Mouse (Mus musculus): ENCODE results near the gene Hs3st3a1.

- TF ChIP-seq CTCF (IDR thresholded peaks at IDR 0.05; ENCODE audit: extremely low read depth, insufficient read length, insufficient replicate concordance, low read depth, low read length) = no peak
- no peak for TF ChIP-seq POLR2A (IDR thresholded peaks at IDR 0.05; ENCODE audit: low read depth, low read length)
These were observed 647 bp downstream of the Hs3st3a1 start for GRCm38 (mm10) chr11:64435546-64436411.
